Comparison of ENCODE assay signal across 11 mouse cellular contexts in genomic region chr15:63006471-63007228, GRCm38 (mm10).
DNase-seq lines count a peak whose midpoint lies in the region; ATAC-seq and TF ChIP-seq lines count a peak whose summit lies in the region.
"Had no signal": no experiment of that assay in that cellular context is flagged by ENCODE, and none has a peak within 500 bp of the region (broad histone marks: within the 10 kb centered on the region; RNA-seq: fewer than 3 reads in every experiment).

No protein-coding gene starts in this region.

- ATAC-seq in forebrain, embryonic 14.5 days: no peak
- no peak for ATAC-seq in forebrain, embryonic 16.5 days
- ATAC-seq in heart, embryonic 15.5 days (replicated peaks; ENCODE audit: insufficient number of reproducible peaks, insufficient read depth, low FRiP score, low read depth): peak; percentile 47; the same call in 1 of the 2 replicates
- ATAC-seq in stomach, postnatal 0 days (ENCODE audit: low FRiP score, low TSS enrichment): no peak

- no peak overlapping the region for H3K27ac ChIP-seq in forebrain, embryonic 14.5 days (ENCODE audit: low read depth, low read length)
- H3K27ac ChIP-seq in forebrain, embryonic 16.5 days (ENCODE audit: low read length): no peak overlapping the region
- 0 out of 2 replicates have a peak overlapping the region, but pooled peaks have one; percentile 6 for H3K27ac ChIP-seq in heart, embryonic 15.5 days
- H3K27ac ChIP-seq in stomach, postnatal 0 days (replicated peaks): no peak overlapping the region

- TF ChIP-seq EP300 in stomach, postnatal 0 days (optimal IDR thresholded peaks at IDR 0.05): no peak

- no peaks in the 10 kb centered on the region for H3K4me1 ChIP-seq in forebrain, embryonic 14.5 days (ENCODE audit: control insufficient read depth, insufficient read depth, low read length)
- no peaks in the 10 kb centered on the region for H3K4me1 ChIP-seq in forebrain, embryonic 16.5 days (replicated peaks; ENCODE audit: control insufficient read depth, insufficient read depth, low read length)
- H3K4me1 ChIP-seq in heart, embryonic 15.5 days (replicated peaks): 0 out of 2 replicates have a peak, but pooled peaks cover 5% of the 10 kb centered on the region
- no peaks in the 10 kb centered on the region for H3K4me1 ChIP-seq in stomach, postnatal 0 days (replicated peaks; ENCODE audit: control insufficient read depth, insufficient read depth)

- no peak overlapping the region for H3K4me3 ChIP-seq in forebrain, embryonic 14.5 days (ENCODE audit: low read depth, low read length)
- H3K4me3 ChIP-seq in forebrain, embryonic 16.5 days (replicated peaks; ENCODE audit: low read length): no peak overlapping the region
- no peak overlapping the region for H3K4me3 ChIP-seq in heart, embryonic 15.5 days
- H3K4me3 ChIP-seq in stomach, postnatal 0 days (ENCODE audit: low read depth, low read length): no peak overlapping the region

- no peaks in the 10 kb centered on the region for H3K36me3 ChIP-seq in forebrain, embryonic 14.5 days (ENCODE audit: control insufficient read depth, insufficient read depth, low read length)
- no peaks in the 10 kb centered on the region for H3K36me3 ChIP-seq in forebrain, embryonic 16.5 days (ENCODE audit: control insufficient read depth, insufficient read depth)
- no peaks in the 10 kb centered on the region for H3K36me3 ChIP-seq in heart, embryonic 15.5 days
- no peaks in the 10 kb centered on the region for H3K36me3 ChIP-seq in stomach, postnatal 0 days (ENCODE audit: control insufficient read depth, insufficient read depth, low read length)

- no peaks in the 10 kb centered on the region for H3K27me3 ChIP-seq in forebrain, embryonic 14.5 days (replicated peaks; ENCODE audit: control insufficient read depth, insufficient read depth, low read length)
- H3K27me3 ChIP-seq in forebrain, embryonic 16.5 days (replicated peaks; ENCODE audit: control insufficient read depth, insufficient read depth, low read length): no peaks in the 10 kb centered on the region
- no peaks in the 10 kb centered on the region for H3K27me3 ChIP-seq in heart, embryonic 15.5 days
- no peaks in the 10 kb centered on the region for H3K27me3 ChIP-seq in stomach, postnatal 0 days (ENCODE audit: control insufficient read depth, insufficient read depth, low read length)

- H3K9me3 ChIP-seq in forebrain, embryonic 14.5 days (replicated peaks; ENCODE audit: control insufficient read depth, low read length): no peaks in the 10 kb centered on the region
- no peaks in the 10 kb centered on the region for H3K9me3 ChIP-seq in forebrain, embryonic 16.5 days (ENCODE audit: control insufficient read depth, low read length)
- no peaks in the 10 kb centered on the region for H3K9me3 ChIP-seq in heart, embryonic 15.5 days (replicated peaks)
- no peaks in the 10 kb centered on the region for H3K9me3 ChIP-seq in stomach, postnatal 0 days (ENCODE audit: control insufficient read depth, low read length)

- DNase-seq in forebrain, embryonic 14.5 days (ENCODE audit: low spot score): peak; percentile 7
- peak; percentile 13 for DNase-seq in thymus, postnatal 0 days (ENCODE audit: low spot score)
- DNase-seq in thymus, postnatal 4 days: no peak
- DNase-seq in stomach, postnatal 0 days (ENCODE audit: low spot score): no peak
- DNase-seq in urinary bladder, postnatal 36 days (ENCODE audit: low spot score in 2 of 2): no peak
- DNase-seq in spleen, adult 18-20 months: no peak
- DNase-seq: cerebellum, postnatal 14 days; kidney, postnatal 36 days; right cerebral cortex, adult 18-20 months had no signal

- H3K9ac ChIP-seq in forebrain, embryonic 14.5 days (ENCODE audit: low read length): no peak overlapping the region
- H3K9ac ChIP-seq in forebrain, embryonic 16.5 days (replicated peaks; ENCODE audit: low read depth, low read length): no peak overlapping the region
- no peak overlapping the region for H3K9ac ChIP-seq in heart, embryonic 15.5 days
- H3K9ac ChIP-seq in stomach, postnatal 0 days (ENCODE audit: low read length): no peak overlapping the region

- TF ChIP-seq CTCF in stomach, postnatal 0 days (IDR thresholded peaks at IDR 0.05; ENCODE audit: low read depth): peak; percentile 54

- 92% methylated on average over 14 of the region's 14 CpGs for WGBS in forebrain, embryonic 14.5 days
- WGBS in forebrain, embryonic 16.5 days: 87% methylated on average over 14 of the region's 14 CpGs
- 62% methylated on average over 13 of the region's 14 CpGs for WGBS in heart, embryonic 15.5 days
- 80% methylated on average over 14 of the region's 14 CpGs for WGBS in stomach, postnatal 0 days

- H3K4me2 ChIP-seq in forebrain, embryonic 14.5 days (ENCODE audit: low read length): no peak overlapping the region
- H3K4me2 ChIP-seq in forebrain, embryonic 16.5 days (ENCODE audit: low read length): no peak overlapping the region
- no peak overlapping the region for H3K4me2 ChIP-seq in heart, embryonic 15.5 days
- no peak overlapping the region for H3K4me2 ChIP-seq in stomach, postnatal 0 days (replicated peaks; ENCODE audit: low read depth)

Comparison
In these comparisons a context has a peak if more than half of its experiments do, and no peak if none do; other contexts are left out.
1. DNase-seq: peak in forebrain, embryonic 14.5 days (single experiment) and thymus, postnatal 0 days (single experiment); none in thymus, postnatal 4 days (single experiment), stomach, postnatal 0 days (single experiment), urinary bladder, postnatal 36 days (0 of 2) and spleen, adult 18-20 months (0 of 2).